Mouse (Mus musculus): ENCODE results near the gene Serpinb1a.
A peak's percentile ranks its signal among the peaks of the same experiment; 100 is the strongest.

The Serpinb1a gene

DNA sequence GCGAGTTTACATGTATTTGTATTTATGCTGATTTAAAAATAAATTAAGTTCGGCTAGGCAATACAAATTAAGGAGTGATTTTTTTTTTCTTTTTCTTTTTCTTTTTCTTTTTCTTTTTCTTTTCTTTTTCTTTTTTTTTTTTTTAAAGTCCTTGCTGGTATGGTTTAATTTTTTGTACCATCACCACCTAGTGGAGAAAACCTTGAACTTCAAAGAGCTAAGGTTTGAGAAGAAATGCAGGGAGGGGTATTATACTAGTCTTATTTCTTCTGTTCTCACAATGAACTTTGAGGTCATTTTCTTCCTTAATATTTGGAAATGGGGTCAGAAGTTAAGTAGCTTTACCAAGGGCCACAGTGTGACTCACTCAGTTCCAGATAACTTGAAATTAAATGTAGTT lies 51.9 kb downstream of the Serpinb1a start:
- no peak for DNase-seq (ENCODE audit: low spot score in 2 of 2)

DNA sequence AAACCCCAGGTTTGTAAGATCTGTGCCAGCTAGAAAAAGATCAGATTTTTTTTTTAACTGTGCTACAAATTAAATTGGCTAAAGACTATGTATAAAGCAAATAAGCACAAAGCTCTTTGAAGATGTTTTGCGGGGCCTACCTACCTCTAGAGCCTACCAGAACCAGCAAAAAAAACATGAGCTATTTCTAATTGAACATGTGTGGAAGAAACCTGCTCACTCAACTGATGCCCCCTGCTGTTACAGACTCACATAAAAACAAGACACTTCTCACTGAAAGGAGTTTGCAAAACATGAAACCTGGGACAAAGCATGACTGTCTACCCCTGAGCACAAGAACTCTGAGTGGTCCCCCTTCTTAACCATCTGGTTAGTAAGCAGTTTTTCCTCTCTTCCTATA lies 53.9 kb downstream of the Serpinb1a start:
- no peak for DNase-seq (ENCODE audit: low spot score in 2 of 2)

DNA sequence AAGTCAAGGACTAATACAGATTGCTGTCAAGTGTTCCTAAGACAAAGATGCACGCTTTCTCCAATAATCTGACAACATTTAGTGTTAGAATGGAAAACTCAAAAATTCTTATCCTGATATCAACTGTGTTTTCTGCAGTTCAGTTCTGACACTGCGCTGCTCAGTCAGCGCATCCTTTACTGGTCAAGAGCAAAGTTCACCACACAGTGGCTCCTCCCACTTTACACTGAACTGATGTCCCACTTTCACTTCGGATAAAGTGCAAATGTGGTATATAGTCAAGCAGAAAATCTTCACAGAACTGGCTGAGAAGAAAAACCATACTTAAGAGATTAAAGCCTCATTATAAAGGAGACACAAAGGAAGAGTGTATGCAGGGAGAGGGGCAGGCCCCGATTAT lies 55.8 kb downstream of the Serpinb1a start:
- DNase-seq (ENCODE audit: low spot score in 2 of 2): no peak

DNA sequence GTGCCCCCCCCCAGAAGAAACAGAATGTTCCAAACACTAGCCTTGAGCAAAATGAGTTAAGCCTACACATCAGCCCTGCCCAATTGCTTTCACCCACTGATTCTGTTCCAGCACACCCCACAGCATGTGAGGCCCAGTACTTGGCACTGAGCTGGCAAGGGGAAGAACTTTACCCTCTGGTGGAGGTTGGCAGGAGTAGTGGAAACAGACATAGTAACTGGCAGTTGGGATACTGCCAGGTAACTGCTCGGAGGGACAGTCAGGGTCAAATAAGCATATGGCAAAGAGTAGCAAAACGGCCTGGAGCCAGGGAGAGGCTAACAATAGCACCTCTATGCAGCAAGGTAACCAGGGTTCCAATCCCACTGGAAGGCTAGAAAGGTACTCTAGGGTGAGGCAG lies 56.4 kb downstream of the Serpinb1a start:
- peak in 1 of 2 experiments; percentile 29 for DNase-seq (ENCODE audit: low spot score in 2 of 2)

All from urinary bladder, postnatal 36 days (tissue).